Mouse (Mus musculus) forebrain, embryonic 13.5 days (tissue): ENCODE measurements around the gene Uhrf2. TPM values are rescaled to one million over a fixed set of nuclear protein-coding genes. Genes with fewer than 3 reads are reported as not detected.

Source experiments
- ATAC-seq: fragments of 200-750 bp; cut with Nextera tagmentation; 2 replicates; pipeline ENCODE4 v1.8.0; 2017
- H3K27ac ChIP-seq: fragments of 300-500 bp; sonication (generic); 2 replicates; pipeline ENCODE4 v1.5.1; 2015; ENCODE audit warnings: inconsistent platforms, mild to moderate bottlenecking, moderate library complexity
- H3K27me3 ChIP-seq: fragments of 300-500 bp; sonication (generic); 2 replicates; pipeline ENCODE4 v1.6.1; 2015; ENCODE audit warnings: mild to moderate bottlenecking, inconsistent platforms
- H3K36me3 ChIP-seq: fragments of 300-500 bp; sonication (generic); 2 replicates; pipeline ENCODE4 v1.6.1; 2015; ENCODE audit warnings: mild to moderate bottlenecking, inconsistent platforms; ENCODE audit not compliant: poor library complexity, severe bottlenecking
- H3K4me1 ChIP-seq: fragments of 300-500 bp; sonication (generic); 2 replicates; pipeline ENCODE4 v1.6.1; 2015; ENCODE audit warnings: inconsistent platforms
- H3K4me2 ChIP-seq: fragments of 300-500 bp; sonication (generic); 2 replicates; pipeline ENCODE4 v1.6.1; 2015; ENCODE audit warnings: inconsistent platforms, mild to moderate bottlenecking, moderate library complexity
- H3K4me3 ChIP-seq: fragments of 300-500 bp; sonication (generic); 2 replicates; pipeline ENCODE4 v1.5.1; 2015; ENCODE audit warnings: mild to moderate bottlenecking, inconsistent platforms
- H3K9ac ChIP-seq: fragments of 300-500 bp; sonication (generic); 2 replicates; pipeline ENCODE4 v1.6.1; 2015; ENCODE audit warnings: mild to moderate bottlenecking, inconsistent platforms
- H3K9me3 ChIP-seq: fragments of 300-500 bp; sonication (generic); replicated peaks from 2 replicates; pipeline ENCODE4 v1.6.1; 2016; ENCODE audit warnings: inconsistent platforms
- WGBS: fragments of 180-500 bp; shearing (Covaris S2); methylation state at CpG from one replicate; pipeline ENCODE4 v1.1.7; 2015; 5-methylcytosine and 5-hydroxymethylcytosine counted together
- polyA plus RNA-seq: library from polyadenylated mRNA; unstranded; fragments of >200 nt; fragmentation: Nextera tagmentation; extraction: Ambion mirVana; gene quantifications from 2 replicates; pipeline ENCODE4 v1.2.1, GENCODE M21; 2015

Gene Uhrf2
- polyA plus RNA-seq, 1 experiment from 2014 or later, result 73.8 TPM

GRCm38 (mm10) chr19:30090163-30090562 lies 59.9 kb downstream of the Uhrf2 start:
- Histone ChIP-seq H3K4me3 (no peak overlapping the region), H3K4me1 (no peaks in the 10 kb centered on the region), H3K27ac (no peak overlapping the region), H3K9me3 (no peaks in the 10 kb centered on the region), H3K4me2 (no peak overlapping the region), H3K9ac (no peak overlapping the region), H3K36me3 (peaks cover 87% of the 10 kb centered on the region), H3K27me3 (no peaks in the 10 kb centered on the region)
- ATAC-seq, result no peak
- WGBS, result 77% methylated on average over 6 of the region's 6 CpGs

GRCm38 (mm10) chr19:30091644-30092295 lies 61.5 kb downstream of the Uhrf2 start:
- Histone ChIP-seq H3K36me3 (peaks cover 89% of the 10 kb centered on the region), H3K9me3 (no peaks in the 10 kb centered on the region), H3K27me3 (no peaks in the 10 kb centered on the region), H3K4me2 (no peak overlapping the region), H3K4me3 (no peak overlapping the region), H3K4me1 (peaks cover 7% of the 10 kb centered on the region; the same call in 1 of the 2 replicates), H3K27ac (no peak overlapping the region; the same call in 1 of the 2 replicates), H3K9ac (no peak overlapping the region)
- WGBS, result 77% methylated on average over 12 of the region's 12 CpGs
- ATAC-seq, result peak; percentile 55; the same call in 1 of the 2 replicates

GRCm38 (mm10) chr19:30096186-30096585 lies 65.9 kb downstream of the Uhrf2 start:
- Histone ChIP-seq H3K27me3 (no peaks in the 10 kb centered on the region), H3K9me3 (no peaks in the 10 kb centered on the region), H3K4me1 (peaks cover 11% of the 10 kb centered on the region; the same call in 1 of the 2 replicates), H3K4me3 (no peak overlapping the region), H3K27ac (peak overlapping the region; percentile 36), H3K4me2 (no peak overlapping the region), H3K9ac (peak overlapping the region; percentile 1; the same call in 1 of the 2 replicates), H3K36me3 (peaks cover 97% of the 10 kb centered on the region)
- ATAC-seq, result peak; percentile 52
- WGBS, result 14% methylated on average over 3 of the region's 3 CpGs

GRCm38 (mm10) chr19:30097039-30097438 lies 66.7 kb downstream of the Uhrf2 start:
- Histone ChIP-seq H3K27ac (0 out of 2 replicates have a peak overlapping the region, but pooled peaks have one; percentile 20), H3K4me3 (no peak overlapping the region), H3K4me1 (peaks cover 11% of the 10 kb centered on the region; the same call in 1 of the 2 replicates), H3K36me3 (peaks cover 97% of the 10 kb centered on the region), H3K27me3 (no peaks in the 10 kb centered on the region), H3K4me2 (no peak overlapping the region), H3K9me3 (no peaks in the 10 kb centered on the region), H3K9ac (no peak overlapping the region)
- 48% methylated on average over 4 of the region's 4 CpGs for WGBS
- peak; percentile 30; the same call in 1 of the 2 replicates for ATAC-seq

GRCm38 (mm10) chr19:30100571-30100970 lies 70.3 kb downstream of the Uhrf2 start:
- no peak for ATAC-seq
- Histone ChIP-seq H3K27me3 (no peaks in the 10 kb centered on the region), H3K4me3 (no peak overlapping the region), H3K9ac (no peak overlapping the region), H3K27ac (no peak overlapping the region), H3K4me1 (0 out of 2 replicates have a peak, but pooled peaks cover 11% of the 10 kb centered on the region), H3K9me3 (no peaks in the 10 kb centered on the region), H3K36me3 (peaks cover 77% of the 10 kb centered on the region), H3K4me2 (no peak overlapping the region)
- WGBS, result 94% methylated on average over 12 of the region's 12 CpGs

- 94% methylated on average over 6 of the region's 6 CpGs for WGBS
- Histone ChIP-seq H3K36me3 (peaks cover 61% of the 10 kb centered on the region), H3K9ac (no peak overlapping the region), H3K27ac (no peak overlapping the region), H3K4me2 (no peak overlapping the region), H3K27me3 (no peaks in the 10 kb centered on the region), H3K4me1 (0 out of 2 replicates have a peak, but pooled peaks cover 6% of the 10 kb centered on the region), H3K4me3 (no peak overlapping the region), H3K9me3 (no peaks in the 10 kb centered on the region)
- no peak for ATAC-seq
These were observed 72.3 kb downstream of the Uhrf2 start for GRCm38 (mm10) chr19:30102620-30103019.

- 87% methylated on average over 6 of the region's 6 CpGs for WGBS
- Histone ChIP-seq H3K36me3 (peaks cover 42% of the 10 kb centered on the region), H3K4me1 (0 out of 2 replicates have a peak, but pooled peaks cover 8% of the 10 kb centered on the region), H3K9me3 (no peaks in the 10 kb centered on the region), H3K27ac (no peak overlapping the region), H3K9ac (no peak overlapping the region), H3K27me3 (no peaks in the 10 kb centered on the region), H3K4me3 (no peak overlapping the region), H3K4me2 (no peak overlapping the region)
- ATAC-seq, result no peak
These were observed 74.9 kb downstream of the Uhrf2 start for GRCm38 (mm10) chr19:30105045-30105842.

GRCm38 (mm10) chr19:30107221-30107845 lies 77.0 kb downstream of the Uhrf2 start:
- H3K4me2 ChIP-seq, result no peak overlapping the region
- no peak overlapping the region for H3K9ac ChIP-seq
- H3K4me3 ChIP-seq, result no peak overlapping the region
- 0 out of 2 replicates have a peak, but pooled peaks cover 8% of the 10 kb centered on the region for H3K4me1 ChIP-seq
- H3K9me3 ChIP-seq, result no peaks in the 10 kb centered on the region
- H3K27me3 ChIP-seq, result no peaks in the 10 kb centered on the region
- peaks cover 33% of the 10 kb centered on the region for H3K36me3 ChIP-seq
- ATAC-seq, result no peak
- WGBS, result 67% methylated on average over 10 of the region's 10 CpGs
- H3K27ac ChIP-seq, result peak overlapping the region; percentile 7; the same call in 1 of the 2 replicates

- peaks cover 21% of the 10 kb centered on the region for H3K4me1 ChIP-seq
- no peak overlapping the region for H3K4me3 ChIP-seq
- peak overlapping the region; percentile 57 for H3K27ac ChIP-seq
- no peak overlapping the region for H3K4me2 ChIP-seq
- H3K36me3 ChIP-seq, result peaks cover 25% of the 10 kb centered on the region; the same call in 1 of the 2 replicates
- ATAC-seq, result no peak
- H3K27me3 ChIP-seq, result no peaks in the 10 kb centered on the region
- no peak overlapping the region for H3K9ac ChIP-seq
- H3K9me3 ChIP-seq, result no peaks in the 10 kb centered on the region
These were observed 78.3 kb downstream of the Uhrf2 start for GRCm38 (mm10) chr19:30108616-30109015.

- Histone ChIP-seq H3K9ac (no peak overlapping the region), H3K9me3 (no peaks in the 10 kb centered on the region), H3K4me2 (no peak overlapping the region), H3K4me1 (peaks cover 22% of the 10 kb centered on the region), H3K36me3 (peaks cover 23% of the 10 kb centered on the region; the same call in 1 of the 2 replicates), H3K4me3 (no peak overlapping the region), H3K27me3 (no peaks in the 10 kb centered on the region), H3K27ac (peak overlapping the region; percentile 57)
- 60% methylated on average over 6 of the region's 6 CpGs for WGBS
- ATAC-seq, result peak; percentile 44
These were observed 78.8 kb downstream of the Uhrf2 start for GRCm38 (mm10) chr19:30109122-30109521.

GRCm38 (mm10) chr19:30111421-30111820 lies 81.1 kb downstream of the Uhrf2 start:
- WGBS, result 99% methylated on average over 3 of the region's 3 CpGs
- H3K9me3 ChIP-seq, result no peaks in the 10 kb centered on the region
- peaks cover 33% of the 10 kb centered on the region for H3K4me1 ChIP-seq
- no peak overlapping the region for H3K27ac ChIP-seq
- H3K4me2 ChIP-seq, result no peak overlapping the region
- ATAC-seq, result no peak
- H3K4me3 ChIP-seq, result no peak overlapping the region
- peaks cover 15% of the 10 kb centered on the region; the same call in 1 of the 2 replicates for H3K36me3 ChIP-seq
- no peaks in the 10 kb centered on the region for H3K27me3 ChIP-seq
- no peak overlapping the region for H3K9ac ChIP-seq
